Mouse (Mus musculus): ENCODE measurements around the gene Zik1. TPM values are rescaled to one million over a fixed set of nuclear protein-coding genes. Genes with fewer than 3 reads are reported as not detected.

Zik1 gene
- polyA plus RNA-seq (2015; fragmentation: Illumina TruSeq; extraction: RNeasy Lipid Tissue Mini Kit (QIAGEN cat#74804); ENCODE audit: insufficient read depth, low read depth, low replicate concordance) = not detected

DNA sequence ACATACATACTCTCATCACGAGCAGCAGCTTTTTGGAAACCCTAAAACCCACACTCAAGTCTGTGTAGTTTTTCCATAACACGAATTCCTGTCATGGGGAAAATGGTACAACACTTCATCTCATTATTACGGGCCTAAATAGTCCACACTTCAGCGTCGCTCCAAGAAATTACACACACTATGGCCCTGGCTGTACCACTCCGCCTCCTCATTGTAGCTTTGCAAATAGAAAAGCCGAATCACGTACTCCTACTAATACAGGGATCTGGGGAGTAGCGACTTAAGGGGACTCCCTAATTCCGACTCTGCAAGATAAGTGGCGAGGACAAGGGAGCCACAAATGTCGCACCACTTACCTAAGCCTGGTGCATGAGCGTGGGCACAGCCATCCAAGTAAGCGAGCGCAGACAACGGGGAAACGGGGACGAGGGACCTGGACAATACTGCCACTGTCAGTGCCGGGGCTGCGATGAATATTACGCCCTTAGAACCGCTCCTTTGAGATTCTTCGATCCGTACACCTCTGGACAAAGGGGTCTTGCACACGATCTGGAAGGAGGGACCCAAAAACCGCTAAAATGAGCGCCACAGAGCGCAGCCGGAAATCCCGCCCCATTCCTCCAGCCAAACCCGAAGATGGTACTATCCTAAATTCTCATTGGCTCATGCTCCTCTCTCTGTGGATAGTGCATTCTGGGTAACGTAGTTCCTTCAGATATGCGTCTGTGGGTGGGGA lies at the start of gene Zik1:
TSS of gene Zik1 (minus strand) at position 609 of the 736 bp plus-strand sequence.

DNA sequence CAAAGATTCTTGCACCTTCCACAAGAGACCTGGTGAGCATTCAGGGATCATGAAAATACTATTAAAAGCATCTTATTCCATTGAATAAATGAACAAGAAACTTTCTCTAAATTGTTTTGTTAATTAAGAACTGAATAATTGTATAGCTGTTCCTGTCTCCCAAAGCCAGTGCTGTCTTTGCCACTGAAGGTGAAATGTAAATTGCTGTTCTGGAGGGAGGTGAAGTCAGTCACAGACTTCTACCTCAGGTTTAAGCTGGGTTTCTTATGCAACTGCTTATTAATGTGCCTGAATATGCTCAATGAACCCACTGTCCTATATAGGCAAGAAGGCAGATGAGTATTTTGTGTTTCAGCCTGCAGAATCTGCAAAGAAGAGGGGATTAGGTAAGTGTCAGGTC lies 52.2 kb downstream of the Zik1 start, which contains the start of gene Vmn1r67:
TSS of gene Vmn1r67 (plus strand) at position 301 of the 400 bp plus-strand sequence.

Other genes starting within 250 kb of the Zik1 start
- gene Vmn1r66, start 217.4 kb downstream of the Zik1 start, polyA plus RNA-seq (2015; fragmentation: Illumina TruSeq; extraction: RNeasy Lipid Tissue Mini Kit (QIAGEN cat#74804); ENCODE audit: insufficient read depth, low read depth, low replicate concordance) = not detected
- gene Vmn1r67, start 52.1 kb downstream of the Zik1 start, polyA plus RNA-seq (2015; fragmentation: Illumina TruSeq; extraction: RNeasy Lipid Tissue Mini Kit (QIAGEN cat#74804); ENCODE audit: insufficient read depth, low read depth, low replicate concordance) = not detected
- gene Vmn1r68, start 63.1 kb upstream of the Zik1 start, polyA plus RNA-seq (2015; fragmentation: Illumina TruSeq; extraction: RNeasy Lipid Tissue Mini Kit (QIAGEN cat#74804); ENCODE audit: insufficient read depth, low read depth, low replicate concordance) = not detected
- not detected for gene Vmn1r69, start 118.3 kb upstream of the Zik1 start, polyA plus RNA-seq (2015; fragmentation: Illumina TruSeq; extraction: RNeasy Lipid Tissue Mini Kit (QIAGEN cat#74804); ENCODE audit: insufficient read depth, low read depth, low replicate concordance)
- gene Vmn1r70, start 136.1 kb upstream of the Zik1 start, polyA plus RNA-seq (2015; fragmentation: Illumina TruSeq; extraction: RNeasy Lipid Tissue Mini Kit (QIAGEN cat#74804); ENCODE audit: insufficient read depth, low read depth, low replicate concordance) = not detected
- gene Nlrp4b, start 192.4 kb upstream of the Zik1 start, polyA plus RNA-seq (2015; fragmentation: Illumina TruSeq; extraction: RNeasy Lipid Tissue Mini Kit (QIAGEN cat#74804); ENCODE audit: insufficient read depth, low read depth, low replicate concordance) = not detected